Mouse (Mus musculus) stomach, embryonic 14.5 days (tissue): ENCODE measurements at regions not wholly inside any gene's neighbourhood (a gene's known extent, or its start where the extent isn't known, plus 50 kb on each side); places are given as distances from the start of the nearest gene placed in this dataset.

Experiments
- ATAC-seq: fragments of 200-750 bp; cut with Nextera tagmentation; 2 replicates; pipeline ENCODE4 v1.8.0; 2017; ENCODE audit warnings: low read depth, moderate TSS enrichment; ENCODE audit not compliant: insufficient number of reproducible peaks, insufficient read depth, low FRiP score
- H3K27ac ChIP-seq: fragments of 300-500 bp; sonication (generic); 2 replicates; pipeline ENCODE4 v1.5.1; 2014; ENCODE audit warnings: mild to moderate bottlenecking, low read length, moderate library complexity, mixed read lengths
- H3K27me3 ChIP-seq: fragments of 300-500 bp; sonication (generic); 2 replicates; pipeline ENCODE4 v1.6.1; 2014; ENCODE audit warnings: low read length, control low read depth, mixed read lengths; ENCODE audit not compliant: control insufficient read depth, insufficient read depth
- H3K36me3 ChIP-seq: fragments of 300-500 bp; sonication (generic); 2 replicates; pipeline ENCODE4 v1.6.1; 2014; ENCODE audit warnings: mild to moderate bottlenecking, control low read depth, low read length, moderate library complexity, mixed read lengths; ENCODE audit not compliant: control insufficient read depth, insufficient read depth
- H3K4me1 ChIP-seq: fragments of 300-500 bp; sonication (generic); 2 replicates; pipeline ENCODE4 v1.6.1; 2014; ENCODE audit warnings: low read length, control low read depth, mixed read lengths; ENCODE audit not compliant: control insufficient read depth, insufficient read depth
- H3K4me2 ChIP-seq: fragments of 300-500 bp; sonication (generic); replicated peaks from 2 replicates; pipeline ENCODE4 v1.6.1; 2014; ENCODE audit warnings: low read depth, low read length, control low read depth
- H3K4me3 ChIP-seq: fragments of 300-500 bp; sonication (generic); 2 replicates; pipeline ENCODE4 v1.5.1; 2014; ENCODE audit warnings: low read depth, low read length, control low read depth
- H3K9ac ChIP-seq: fragments of 300-500 bp; sonication (generic); replicated peaks from 2 replicates; pipeline ENCODE4 v1.6.1; 2014; ENCODE audit warnings: low read depth, mild to moderate bottlenecking, control low read depth, low read length, moderate library complexity, mixed read lengths
- H3K9me3 ChIP-seq: fragments of 300-500 bp; sonication (generic); 2 replicates; pipeline ENCODE4 v1.6.1; 2016; ENCODE audit warnings: low read depth, low read length, control low read depth; ENCODE audit not compliant: control insufficient read depth
- WGBS: fragments of 180-500 bp; shearing (Covaris S2); extraction: QIAGEN DNeasy Blood & Tissue Kit; methylation state at CpG from one replicate; pipeline ENCODE4 v1.1.7; 2014; 5-methylcytosine and 5-hydroxymethylcytosine counted together

GRCm38 (mm10) chr13:110907319-110907955, 347.4 kb upstream of the Actbl2 start:
- H3K27ac ChIP-seq: no peak overlapping the region
- H3K4me2 ChIP-seq: no peak overlapping the region
- no peak overlapping the region for H3K4me3 ChIP-seq
- 41% methylated on average over 6 of the region's 6 CpGs for WGBS
- peaks cover 7% of the 10 kb centered on the region; the same call in 1 of the 2 replicates for H3K4me1 ChIP-seq
- H3K9ac ChIP-seq: no peak overlapping the region
- ATAC-seq: no peak
- no peaks in the 10 kb centered on the region for H3K27me3 ChIP-seq
- no peaks in the 10 kb centered on the region for H3K9me3 ChIP-seq
- no peaks in the 10 kb centered on the region for H3K36me3 ChIP-seq

- Histone ChIP-seq H3K9ac (no peak overlapping the region), H3K4me3 (no peak overlapping the region)
- 78% methylated on average over 7 of the region's 7 CpGs for WGBS
Observed at GRCm38 (mm10) chr13:110911866-110912265, 342.9 kb upstream of the Actbl2 start.

GRCm38 (mm10) chr13:110913177-110913576, 341.6 kb upstream of the Actbl2 start:
- Histone ChIP-seq H3K9me3 (no peaks in the 10 kb centered on the region), H3K9ac (no peak overlapping the region), H3K27ac (no peak overlapping the region), H3K4me2 (no peak overlapping the region), H3K27me3 (no peaks in the 10 kb centered on the region), H3K36me3 (no peaks in the 10 kb centered on the region), H3K4me3 (no peak overlapping the region), H3K4me1 (no peaks in the 10 kb centered on the region)
- 77% methylated on average over 4 of the region's 4 CpGs for WGBS
- ATAC-seq: no peak

More at GRCm38 (mm10) chr13:110911866-110912265, 342.9 kb upstream of the Actbl2 start:
- Histone ChIP-seq H3K27ac (no peak overlapping the region), H3K9me3 (no peaks in the 10 kb centered on the region), H3K4me1 (no peaks in the 10 kb centered on the region), H3K36me3 (no peaks in the 10 kb centered on the region), H3K27me3 (no peaks in the 10 kb centered on the region), H3K4me2 (no peak overlapping the region)
- ATAC-seq: no peak

- Histone ChIP-seq H3K36me3 (no peaks in the 10 kb centered on the region), H3K9me3 (no peaks in the 10 kb centered on the region), H3K27me3 (no peaks in the 10 kb centered on the region), H3K27ac (no peak overlapping the region), H3K4me2 (no peak overlapping the region), H3K4me1 (no peaks in the 10 kb centered on the region), H3K9ac (no peak overlapping the region), H3K4me3 (no peak overlapping the region)
- 74% methylated on average over 5 of the region's 5 CpGs for WGBS
- ATAC-seq: no peak
Observed at GRCm38 (mm10) chr13:110913687-110914086, 341.1 kb upstream of the Actbl2 start.

GRCm38 (mm10) chr13:110915161-110915560, 339.7 kb upstream of the Actbl2 start:
- Histone ChIP-seq H3K4me3 (no peak overlapping the region), H3K9ac (no peak overlapping the region), H3K36me3 (no peaks in the 10 kb centered on the region), H3K27me3 (no peaks in the 10 kb centered on the region), H3K4me1 (no peaks in the 10 kb centered on the region), H3K27ac (no peak overlapping the region), H3K9me3 (no peaks in the 10 kb centered on the region), H3K4me2 (no peak overlapping the region)
- ATAC-seq: no peak
- WGBS: 69% methylated on average over 1 of the region's 1 CpGs

GRCm38 (mm10) chr13:110923936-110924335, 330.9 kb upstream of the Actbl2 start:
- Histone ChIP-seq H3K36me3 (no peaks in the 10 kb centered on the region), H3K9ac (no peak overlapping the region), H3K9me3 (no peaks in the 10 kb centered on the region), H3K4me3 (no peak overlapping the region), H3K27ac (no peak overlapping the region), H3K4me1 (no peaks in the 10 kb centered on the region), H3K27me3 (no peaks in the 10 kb centered on the region), H3K4me2 (no peak overlapping the region)
- 93% methylated on average over 5 of the region's 5 CpGs for WGBS
- no peak for ATAC-seq

GRCm38 (mm10) chr13:110924897-110925296, 329.9 kb upstream of the Actbl2 start:
- no peaks in the 10 kb centered on the region for H3K36me3 ChIP-seq
- H3K4me2 ChIP-seq: no peak overlapping the region
- no peaks in the 10 kb centered on the region for H3K9me3 ChIP-seq
- H3K4me1 ChIP-seq: no peaks in the 10 kb centered on the region
- no peak overlapping the region for H3K27ac ChIP-seq
- no peak for ATAC-seq
- WGBS: 74% methylated on average over 3 of the region's 3 CpGs
- H3K4me3 ChIP-seq: no peak overlapping the region
- no peaks in the 10 kb centered on the region for H3K27me3 ChIP-seq
- no peak overlapping the region for H3K9ac ChIP-seq

GRCm38 (mm10) chr13:110928143-110928542, 326.7 kb upstream of the Actbl2 start:
- Histone ChIP-seq H3K4me1 (no peaks in the 10 kb centered on the region), H3K4me3 (no peak overlapping the region), H3K9ac (no peak overlapping the region), H3K4me2 (no peak overlapping the region), H3K27me3 (no peaks in the 10 kb centered on the region), H3K9me3 (no peaks in the 10 kb centered on the region), H3K36me3 (no peaks in the 10 kb centered on the region), H3K27ac (no peak overlapping the region)
- 76% methylated on average over 3 of the region's 3 CpGs for WGBS
- ATAC-seq: no peak

- Histone ChIP-seq H3K9me3 (no peaks in the 10 kb centered on the region), H3K4me1 (no peaks in the 10 kb centered on the region), H3K4me3 (no peak overlapping the region), H3K9ac (no peak overlapping the region), H3K36me3 (no peaks in the 10 kb centered on the region), H3K27ac (no peak overlapping the region), H3K27me3 (no peaks in the 10 kb centered on the region), H3K4me2 (no peak overlapping the region)
- WGBS: 74% methylated on average over 3 of the region's 3 CpGs
- no peak for ATAC-seq
Observed at GRCm38 (mm10) chr13:110928894-110929293, 325.9 kb upstream of the Actbl2 start.
